Mouse (Mus musculus): ENCODE measurements at regions not wholly inside any gene's neighbourhood (a gene's known extent, or its start where the extent isn't known, plus 50 kb on each side); places are given as distances from the start of the nearest gene placed in this dataset.

GRCm38 (mm10) chr8:57148036-57148435 lies 172.7 kb upstream of the Hand2 start:
- no peak for DNase-seq (ENCODE audit: low read depth, low spot score)

GRCm38 (mm10) chr8:57191153-57191552 lies 129.6 kb upstream of the Hand2 start:
- DNase-seq (ENCODE audit: low read depth, low spot score), result no peak

- no peak for DNase-seq (ENCODE audit: low read depth, low spot score)
Observed at GRCm38 (mm10) chr8:57200280-57200679, 120.5 kb upstream of the Hand2 start.

GRCm38 (mm10) chr8:57209584-57209983 lies 111.2 kb upstream of the Hand2 start:
- no peak for DNase-seq (ENCODE audit: low read depth, low spot score)

- DNase-seq (ENCODE audit: low read depth, low spot score), result no peak
Observed at GRCm38 (mm10) chr8:57213066-57213465, 107.7 kb upstream of the Hand2 start.

GRCm38 (mm10) chr8:57213982-57214930 lies 106.5 kb upstream of the Hand2 start:
- DNase-seq (ENCODE audit: low read depth, low spot score), result no peak

- no peak for DNase-seq (ENCODE audit: low read depth, low spot score)
Observed at GRCm38 (mm10) chr8:57230594-57230993, 90.2 kb upstream of the Hand2 start.

- no peak for DNase-seq (ENCODE audit: low read depth, low spot score)
Observed at GRCm38 (mm10) chr8:57242301-57242700, 78.5 kb upstream of the Hand2 start.

GRCm38 (mm10) chr8:57249061-57249460 lies 71.7 kb upstream of the Hand2 start:
- DNase-seq (ENCODE audit: low read depth, low spot score), result no peak
